Mouse (Mus musculus) B cell, adult (primary cell): ENCODE data around the gene Agt. TPM values are rescaled to one million over a fixed set of nuclear protein-coding genes. Genes with fewer than 3 reads are reported as not detected.

Experiments used
- total RNA-seq: library from RNA; stranded (reverse); gene quantifications from 4 replicates; pipeline ENCODE4 v1.2.4, GENCODE M21; 2023; ENCODE audit not compliant: inconsistent age

Gene Agt
- total RNA-seq = not detected in 4 replicates

GRCm38 (mm10) chr8:124569593-124569992 lies at the start of gene Agt:
TSS of gene Agt (minus strand) at chr8:124569706.

GRCm38 (mm10) chr8:124575811-124576210 lies 6.3 kb upstream of the Agt start, which contains the start of gene Capn9:
TSS of gene Capn9 (plus strand) at chr8:124576111.

GRCm38 (mm10) chr8:124520249-124521080 lies 49.0 kb downstream of the Agt start, which contains the start of gene Cog2:
TSS of gene Cog2 (plus strand) at chr8:124520767.

Other genes starting within 250 kb of the Agt start
- not detected in 4 replicates for gene Pgbd5, start 130.0 kb downstream of the Agt start, total RNA-seq
- gene Cog2, start 48.9 kb downstream of the Agt start, total RNA-seq = 39.7 to 51.0 TPM (median 44.1 TPM) in 4 replicates
- gene Capn9, start 6.4 kb upstream of the Agt start, total RNA-seq = not detected in 4 replicates
- gene 2310022B05Rik, start 93.7 kb upstream of the Agt start, total RNA-seq = 7.5 to 8.9 TPM (median 7.7 TPM) in 4 replicates
- 75.2 to 95.7 TPM (median 85.1 TPM) in 4 replicates for gene Ttc13, start 152.3 kb upstream of the Agt start, total RNA-seq
- gene Arv1, start 152.4 kb upstream of the Agt start, total RNA-seq = 16.4 to 23.9 TPM (median 21.8 TPM) in 4 replicates
- gene Fam89a, start 182.1 kb upstream of the Agt start, total RNA-seq = 0.39 to 0.67 TPM (median 0.51 TPM) in 3 of 4 replicates, not detected in the other
- gene Trim67, start 223.4 kb upstream of the Agt start, total RNA-seq = not detected in 4 replicates